Mouse (Mus musculus) myocyte (in vitro differentiated cells): ENCODE measurements around the gene Tex264.

Experiments
- E2F4 ChIP-seq: IDR thresholded peaks from one replicate; pipeline ENCODE4 v1.6.1; 2011; ENCODE audit warnings: mild to moderate bottlenecking, control low read depth, moderate library complexity; ENCODE audit not compliant: insufficient read depth
- MAX ChIP-seq: IDR thresholded peaks from one replicate; pipeline ENCODE4 v1.6.1; 2011; ENCODE audit warnings: low read depth, mild to moderate bottlenecking, control low read depth
- MYOG ChIP-seq, 3 experiments: IDR thresholded peaks; one replicate each; pipeline ENCODE4 v1.6.1; 2011; ENCODE audit warnings: control low read depth in 2 of 3, low read depth in 2 of 3, mild to moderate bottlenecking in 2 of 3; ENCODE audit not compliant: insufficient read length in 2 of 3, control insufficient read depth in 1 of 3, insufficient read depth in 1 of 3
- POLR2A ChIP-seq: IDR thresholded peaks from one replicate; pipeline ENCODE4 v1.6.1; 2011; ENCODE audit warnings: low read depth, mild to moderate bottlenecking, control low read depth, moderate library complexity; ENCODE audit not compliant: insufficient read length
- POLR2AphosphoS2 ChIP-seq: IDR thresholded peaks from one replicate; pipeline ENCODE4 v1.6.1; 2011; ENCODE audit warnings: low read depth, control low read depth; ENCODE audit not compliant: insufficient read length
- SRF ChIP-seq: IDR thresholded peaks from one replicate; pipeline ENCODE4 v1.6.1; 2011; ENCODE audit warnings: low read depth; ENCODE audit not compliant: control insufficient read depth, insufficient read length
- TCF12 ChIP-seq: IDR thresholded peaks from one replicate; pipeline ENCODE4 v1.6.1; 2011; ENCODE audit warnings: mild to moderate bottlenecking, control low read depth; ENCODE audit not compliant: poor library complexity, insufficient read depth, severe bottlenecking
- TCF3 ChIP-seq: IDR thresholded peaks from one replicate; pipeline ENCODE4 v1.6.1; 2011; ENCODE audit warnings: low read depth, control low read depth; ENCODE audit not compliant: insufficient read length
- USF1 ChIP-seq: IDR thresholded peaks from one replicate; pipeline ENCODE4 v1.6.1; 2011; ENCODE audit warnings: low read depth, mild to moderate bottlenecking, control low read depth, moderate library complexity

DNA sequence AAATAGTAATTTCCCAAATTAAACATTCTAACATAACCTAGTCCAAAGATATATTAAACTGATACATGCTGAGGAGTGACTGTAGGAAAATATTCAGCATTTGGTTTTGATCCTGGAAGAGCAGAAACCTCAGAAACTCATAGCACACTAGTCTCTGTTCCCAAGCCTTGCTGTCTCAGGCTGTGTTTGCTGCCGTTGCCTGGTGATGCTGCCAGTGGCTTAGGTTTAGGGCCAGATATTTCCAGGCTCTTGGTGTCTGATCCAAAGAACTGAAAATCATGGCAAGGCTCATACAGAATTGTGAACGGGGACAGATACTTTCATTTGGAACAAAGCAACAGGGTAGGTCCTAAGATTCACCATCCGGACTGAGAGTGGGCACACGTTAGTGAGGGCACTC lies 75.0 kb downstream of the Tex264 start:
- TF ChIP-seq USF1 (no peak), POLR2AphosphoS2 (no peak), POLR2A (no peak), SRF (no peak), TCF12 (no peak), E2F4 (no peak), MAX (no peak), TCF3 (no peak), MYOG (IDR thresholded peaks at IDR 0.05; ENCODE audit: control insufficient read depth in 1 of 3, insufficient read depth in 1 of 3, insufficient read length in 2 of 3, low read depth in 2 of 3) (no peak)
